8 mouse cellular contexts compared by ENCODE assay signal in genomic region chr5:24474025-24474722, GRCm38 (mm10). TPM values are rescaled to one million over a fixed set of nuclear protein-coding genes. Genes with fewer than 3 reads are reported as not detected.
DNase-seq lines count a peak whose midpoint lies in the region; ATAC-seq and TF ChIP-seq lines count a peak whose summit lies in the region.

No protein-coding gene starts in this region.

- H3K27me3 ChIP-seq in heart, embryonic 11.5 days (ENCODE audit: control insufficient read depth, insufficient read depth, low read length), result peaks cover 9% of the 10 kb centered on the region
- peaks cover 41% of the 10 kb centered on the region for H3K27me3 ChIP-seq in hindbrain, embryonic 13.5 days
- H3K27me3 ChIP-seq in stomach, embryonic 16.5 days (ENCODE audit: control insufficient read depth, insufficient read depth, low read length), result no peaks in the 10 kb centered on the region

- H3K4me1 ChIP-seq in heart, embryonic 11.5 days (ENCODE audit: control insufficient read depth, insufficient read depth, low read length), result peaks cover 41% of the 10 kb centered on the region
- peaks cover 47% of the 10 kb centered on the region for H3K4me1 ChIP-seq in hindbrain, embryonic 13.5 days (replicated peaks)
- no peaks in the 10 kb centered on the region for H3K4me1 ChIP-seq in lung, adult 2 months (ENCODE audit: control insufficient read depth, insufficient read depth, low read length)
- H3K4me1 ChIP-seq in stomach, embryonic 16.5 days (ENCODE audit: control insufficient read depth, insufficient read depth, low read length), result peaks cover 26% of the 10 kb centered on the region

- H3K4me2 ChIP-seq in heart, embryonic 11.5 days, result peak overlapping the region; percentile 96
- H3K4me2 ChIP-seq in hindbrain, embryonic 13.5 days, result peak overlapping the region; percentile 70
- H3K4me2 ChIP-seq in stomach, embryonic 16.5 days (ENCODE audit: low read depth, low read length), result peak overlapping the region; percentile 67

- peak overlapping the region; percentile 56 for H3K4me3 ChIP-seq in heart, embryonic 11.5 days (ENCODE audit: low read depth, low read length)
- H3K4me3 ChIP-seq in hindbrain, embryonic 13.5 days, result peak overlapping the region; percentile 40
- peak overlapping the region; percentile 55 for H3K4me3 ChIP-seq in lung, adult 2 months (replicated peaks; ENCODE audit: extremely low read depth, low read depth, low read length)
- peak overlapping the region; percentile 53 for H3K4me3 ChIP-seq in stomach, embryonic 16.5 days (replicated peaks; ENCODE audit: low read length)

- TF ChIP-seq CTCF in lung, adult 2 months (IDR thresholded peaks at IDR 0.05; ENCODE audit: insufficient read depth, low read length), result no peak

- H3K27ac ChIP-seq in heart, embryonic 11.5 days (ENCODE audit: low read depth, low read length), result no peak overlapping the region
- no peak overlapping the region for H3K27ac ChIP-seq in hindbrain, embryonic 13.5 days
- peak overlapping the region; percentile 81 for H3K27ac ChIP-seq in stomach, embryonic 16.5 days (ENCODE audit: low read length)

- TF ChIP-seq POLR2A in lung, adult 2 months (IDR thresholded peaks at IDR 0.05; ENCODE audit: borderline replicate concordance, extremely low read depth, low read depth, low read length), result peak; percentile 42; the same call in 1 of the 2 replicates

- peak overlapping the region; percentile 69 for H3K9ac ChIP-seq in heart, embryonic 11.5 days (ENCODE audit: low read depth, low read length)
- peak overlapping the region; percentile 72 for H3K9ac ChIP-seq in hindbrain, embryonic 13.5 days
- H3K9ac ChIP-seq in stomach, embryonic 16.5 days (ENCODE audit: low read length), result peak overlapping the region; percentile 76

- no peak for ATAC-seq in heart, embryonic 11.5 days (replicated peaks; ENCODE audit: insufficient number of reproducible peaks, low FRiP score, low TSS enrichment)
- peak; percentile 11; the same call in 1 of the 2 replicates for ATAC-seq in hindbrain, embryonic 13.5 days (ENCODE audit: low FRiP score)
- peak; percentile 48; the same call in 1 of the 2 replicates for ATAC-seq in stomach, embryonic 16.5 days (ENCODE audit: insufficient read depth, low FRiP score)

- DNase-seq in heart, adult 8-10 months (ENCODE audit: low spot score), result no peak
- DNase-seq in embryo, embryonic 11 days, result peak; percentile 58
- peak; percentile 75 for DNase-seq in lung, adult 2 months
- no peak for DNase-seq in Muller cell, postnatal 12 days (ENCODE audit: inconsistent ontology term)
- DNase-seq in spleen, postnatal 4 days (ENCODE audit: low spot score in 2 of 2), result no peak

- no peaks in the 10 kb centered on the region for H3K9me3 ChIP-seq in heart, embryonic 11.5 days (replicated peaks; ENCODE audit: control insufficient read depth, low read length)
- H3K9me3 ChIP-seq in hindbrain, embryonic 13.5 days, result no peaks in the 10 kb centered on the region
- no peaks in the 10 kb centered on the region for H3K9me3 ChIP-seq in stomach, embryonic 16.5 days (replicated peaks; ENCODE audit: control insufficient read depth, low read length)

- peaks cover 10% of the 10 kb centered on the region for H3K36me3 ChIP-seq in heart, embryonic 11.5 days (ENCODE audit: control insufficient read depth, insufficient read depth, low read length)
- H3K36me3 ChIP-seq in hindbrain, embryonic 13.5 days, result peaks cover 30% of the 10 kb centered on the region
- H3K36me3 ChIP-seq in stomach, embryonic 16.5 days (ENCODE audit: control insufficient read depth, insufficient read depth, low read length), result peaks cover 5% of the 10 kb centered on the region; the same call in 1 of the 2 replicates

- 1% methylated on average over 67 of the region's 77 CpGs for WGBS in heart, embryonic 11.5 days (ENCODE audit: insufficient replicate concordance)
- 2% methylated on average over 75 of the region's 77 CpGs for WGBS in hindbrain, embryonic 13.5 days
- WGBS in lung, adult 2 months, result 22% methylated on average over 77 of the region's 77 CpGs
- 8% methylated on average over 76 of the region's 77 CpGs for WGBS in stomach, embryonic 16.5 days

RNA-seq across cellular contexts. Expression of gene Agap3, which starts 22.2 kb away (rescaled TPM):
- 24.6 and 28.8 TPM in 2 replicates for polyA plus RNA-seq in heart, embryonic 11.5 days (2014; fragmentation: Nextera tagmentation; extraction: Ambion mirVana)
- total RNA-seq in heart, adult 8-10 months (2022), result 100 to 1,000 TPM in 1 of 4 experiments, 10 to 100 TPM in 3; 88.8 to 101 (median 95.0) TPM
- polyA plus RNA-seq in hindbrain, embryonic 13.5 days (2015; fragmentation: Nextera tagmentation; extraction: Ambion mirVana), result 47.8 and 50.3 TPM in 2 replicates
- polyA plus RNA-seq in lung, adult 2 months (2012; rRNA removed), result 127 TPM in 2 replicates
- 13.0 and 14.7 TPM in 2 replicates for polyA plus RNA-seq in stomach, embryonic 16.5 days (2015; fragmentation: Nextera tagmentation; extraction: Ambion mirVana)

RNA-seq across cellular contexts. Expression of gene Tmub1, which starts 26.5 kb away (rescaled TPM):
- 21.5 and 22.6 TPM in 2 replicates for polyA plus RNA-seq in heart, embryonic 11.5 days (2014; fragmentation: Nextera tagmentation; extraction: Ambion mirVana)
- total RNA-seq in heart, adult 8-10 months (2022), result 10 to 100 TPM in 3 of 4 experiments, 1 to 10 TPM in 1; 9.8 to 12.3 (median 11.8) TPM
- 51.9 and 57.4 TPM in 2 replicates for polyA plus RNA-seq in hindbrain, embryonic 13.5 days (2015; fragmentation: Nextera tagmentation; extraction: Ambion mirVana)
- polyA plus RNA-seq in lung, adult 2 months (2012; rRNA removed), result 49.5 and 56.4 TPM in 2 replicates
- polyA plus RNA-seq in stomach, embryonic 16.5 days (2015; fragmentation: Nextera tagmentation; extraction: Ambion mirVana), result 23.5 and 27.0 TPM in 2 replicates

RNA-seq across cellular contexts. Expression of gene Fastk, which starts 29.1 kb away (rescaled TPM):
- polyA plus RNA-seq in heart, embryonic 11.5 days (2014; fragmentation: Nextera tagmentation; extraction: Ambion mirVana), result 158 and 165 TPM in 2 replicates
- total RNA-seq in heart, adult 8-10 months (2022), result 100 to 1,000 TPM; 297 to 351 (median 327) TPM
- polyA plus RNA-seq in hindbrain, embryonic 13.5 days (2015; fragmentation: Nextera tagmentation; extraction: Ambion mirVana), result 88.1 and 96.1 TPM in 2 replicates
- polyA plus RNA-seq in lung, adult 2 months (2012; rRNA removed), result 187 and 234 TPM in 2 replicates
- 93.4 and 94.4 TPM in 2 replicates for polyA plus RNA-seq in stomach, embryonic 16.5 days (2015; fragmentation: Nextera tagmentation; extraction: Ambion mirVana)

RNA-seq across cellular contexts. Expression of gene Slc4a2, which starts 50.5 kb away (rescaled TPM):
- 17.7 and 17.9 TPM in 2 replicates for polyA plus RNA-seq in heart, embryonic 11.5 days (2014; fragmentation: Nextera tagmentation; extraction: Ambion mirVana)
- 10 to 100 TPM; 21.9 to 32.5 (median 24.7) TPM for total RNA-seq in heart, adult 8-10 months (2022)
- polyA plus RNA-seq in hindbrain, embryonic 13.5 days (2015; fragmentation: Nextera tagmentation; extraction: Ambion mirVana), result 22.5 and 28.5 TPM in 2 replicates
- 84.6 and 86.8 TPM in 2 replicates for polyA plus RNA-seq in lung, adult 2 months (2012; rRNA removed)
- polyA plus RNA-seq in stomach, embryonic 16.5 days (2015; fragmentation: Nextera tagmentation; extraction: Ambion mirVana), result 46.5 and 51.8 TPM in 2 replicates

RNA-seq across cellular contexts. Expression of gene Cdk5, which starts 50.8 kb away (rescaled TPM):
- polyA plus RNA-seq in heart, embryonic 11.5 days (2014; fragmentation: Nextera tagmentation; extraction: Ambion mirVana), result 34.0 and 36.2 TPM in 2 replicates
- 10 to 100 TPM; 17.3 to 23.7 (median 19.1) TPM for total RNA-seq in heart, adult 8-10 months (2022)
- polyA plus RNA-seq in hindbrain, embryonic 13.5 days (2015; fragmentation: Nextera tagmentation; extraction: Ambion mirVana), result 104 and 106 TPM in 2 replicates
- polyA plus RNA-seq in lung, adult 2 months (2012; rRNA removed), result 47.0 and 71.4 TPM in 2 replicates
- polyA plus RNA-seq in stomach, embryonic 16.5 days (2015; fragmentation: Nextera tagmentation; extraction: Ambion mirVana), result 44.9 TPM in 2 replicates

Comparison
In these comparisons a context has a peak if more than half of its experiments do, and no peak if none do; other contexts are left out.
1. DNase-seq: peak in embryo, embryonic 11 days (single experiment) and lung, adult 2 months (single experiment); none in heart, adult 8-10 months (single experiment), Muller cell, postnatal 12 days (single experiment) and spleen, postnatal 4 days (0 of 2).
2. Peak in every context shown above with its lines, with median percentiles within 50 percentile points of each other: H3K4me2 ChIP-seq, H3K4me3 ChIP-seq and H3K9ac ChIP-seq.